Mouse (Mus musculus) midbrain, embryonic 14.5 days (tissue): Measurements from ENCODE around the gene Apba2. TPM values are rescaled to one million over a fixed set of nuclear protein-coding genes. Genes with fewer than 3 reads are reported as not detected.

ENCODE experiments used
- ATAC-seq: fragments of 200-750 bp; cut with Nextera tagmentation; 2 replicates; pipeline ENCODE4 v1.8.0; 2017; ENCODE audit warnings: moderate number of reproducible peaks, moderate library complexity; ENCODE audit not compliant: low FRiP score, low TSS enrichment
- DNase-seq: peaks from one replicate; pipeline ENCODE4 v3.0.0-alpha.2; 2015
- H3K27ac ChIP-seq: fragments of 300-500 bp; sonication (generic); replicated peaks from 2 replicates; pipeline ENCODE4 v1.5.1; 2014; ENCODE audit warnings: mild to moderate bottlenecking, low read depth, low read length, moderate library complexity
- H3K27me3 ChIP-seq: fragments of 300-500 bp; sonication (generic); 2 replicates; pipeline ENCODE4 v1.6.1; 2014; ENCODE audit warnings: low read length, control low read depth, mixed read lengths; ENCODE audit not compliant: control insufficient read depth, insufficient read depth
- H3K36me3 ChIP-seq: fragments of 300-500 bp; sonication (generic); 2 replicates; pipeline ENCODE4 v1.6.1; 2014; ENCODE audit warnings: low read length, control low read depth; ENCODE audit not compliant: control insufficient read depth, insufficient read depth
- H3K4me1 ChIP-seq: fragments of 300-500 bp; sonication (generic); 2 replicates; pipeline ENCODE4 v1.6.1; 2014; ENCODE audit warnings: mild to moderate bottlenecking, antibody characterized with exemption, low read length, control low read depth; ENCODE audit not compliant: control insufficient read depth, insufficient read depth
- H3K4me2 ChIP-seq: fragments of 300-500 bp; sonication (generic); 2 replicates; pipeline ENCODE4 v1.6.1; 2014; ENCODE audit warnings: mild to moderate bottlenecking, low read length, moderate library complexity
- H3K4me3 ChIP-seq: fragments of 300-500 bp; sonication (generic); replicated peaks from 2 replicates; pipeline ENCODE4 v1.5.1; 2014; ENCODE audit warnings: low read depth, low read length
- H3K9ac ChIP-seq: fragments of 300-500 bp; sonication (generic); replicated peaks from 2 replicates; pipeline ENCODE4 v1.6.1; 2014; ENCODE audit warnings: mild to moderate bottlenecking, low read length, moderate library complexity
- H3K9me3 ChIP-seq: fragments of 300-500 bp; sonication (generic); 2 replicates; pipeline ENCODE4 v1.6.1; 2016; ENCODE audit warnings: low read length, control low read depth, mixed read lengths; ENCODE audit not compliant: control insufficient read depth
- WGBS: fragments of 180-500 bp; shearing (Covaris S2); extraction: QIAGEN DNeasy Blood & Tissue Kit; methylation state at CpG from one replicate; pipeline ENCODE4 v1.1.7; 2014; 5-methylcytosine and 5-hydroxymethylcytosine counted together
- polyA plus RNA-seq: library from polyadenylated mRNA; unstranded; fragments of >200 nt; fragmentation: Nextera tagmentation; extraction: Ambion mirVana; gene quantifications from 2 replicates; pipeline ENCODE4 v1.2.1, GENCODE M21; 2014

Gene Apba2
- polyA plus RNA-seq, 1 experiment from 2014 or later, result 184 TPM

DNA sequence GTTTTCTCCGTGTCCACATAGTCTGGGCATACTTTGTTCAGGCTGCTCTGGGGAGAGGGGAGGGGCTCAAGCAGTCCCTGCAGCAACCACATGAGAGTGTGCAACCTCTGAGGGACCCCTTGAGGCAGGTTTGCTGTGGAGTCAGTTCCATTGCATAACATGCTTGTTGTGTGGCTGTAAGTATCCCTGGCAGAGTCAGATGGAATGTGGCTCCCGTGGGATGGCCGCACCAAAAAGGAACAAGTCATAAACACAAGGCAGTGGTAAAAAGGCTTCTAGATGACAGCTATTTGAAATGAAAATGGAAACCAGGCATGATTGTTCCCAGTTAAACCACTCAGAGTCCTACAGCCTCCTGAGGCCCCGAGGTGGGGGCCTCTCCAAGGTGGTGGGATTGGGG lies 69.4 kb downstream of the Apba2 start:
- Histone ChIP-seq H3K4me2 (no peak overlapping the region), H3K9me3 (no peaks in the 10 kb centered on the region), H3K27ac (no peak overlapping the region), H3K27me3 (no peaks in the 10 kb centered on the region), H3K4me1 (peaks cover 8% of the 10 kb centered on the region; the same call in 1 of the 2 replicates), H3K9ac (no peak overlapping the region), H3K4me3 (no peak overlapping the region), H3K36me3 (no peaks in the 10 kb centered on the region)
- ATAC-seq, result no peak
- WGBS, result 90% methylated on average over 4 of the region's 4 CpGs
- DNase-seq, result no peak

DNA sequence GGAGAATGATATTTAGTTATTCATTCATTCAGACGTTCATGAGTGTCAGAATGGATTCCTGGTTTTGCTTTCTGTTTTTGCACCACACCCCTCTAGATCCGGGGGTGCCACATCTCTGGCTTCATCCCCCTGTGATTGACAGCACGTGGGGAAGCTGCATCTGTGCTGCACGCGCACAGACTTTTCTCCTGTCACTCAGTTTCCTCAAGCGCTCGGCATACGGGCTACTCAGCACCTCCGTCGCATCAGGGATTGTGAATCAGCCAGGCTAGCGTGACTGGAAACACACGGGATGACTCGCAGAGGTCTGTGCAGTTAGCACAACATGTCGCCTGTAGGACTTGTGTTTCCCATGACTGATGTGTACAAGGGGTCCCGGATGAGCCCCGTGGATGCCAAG lies 72.6 kb downstream of the Apba2 start:
- Histone ChIP-seq H3K4me3 (no peak overlapping the region), H3K9ac (no peak overlapping the region), H3K4me1 (no peaks in the 10 kb centered on the region), H3K27me3 (no peaks in the 10 kb centered on the region), H3K4me2 (no peak overlapping the region), H3K9me3 (no peaks in the 10 kb centered on the region), H3K27ac (no peak overlapping the region), H3K36me3 (no peaks in the 10 kb centered on the region)
- DNase-seq (no peak), ATAC-seq (no peak)
- 71% methylated on average over 16 of the region's 16 CpGs for WGBS

DNA sequence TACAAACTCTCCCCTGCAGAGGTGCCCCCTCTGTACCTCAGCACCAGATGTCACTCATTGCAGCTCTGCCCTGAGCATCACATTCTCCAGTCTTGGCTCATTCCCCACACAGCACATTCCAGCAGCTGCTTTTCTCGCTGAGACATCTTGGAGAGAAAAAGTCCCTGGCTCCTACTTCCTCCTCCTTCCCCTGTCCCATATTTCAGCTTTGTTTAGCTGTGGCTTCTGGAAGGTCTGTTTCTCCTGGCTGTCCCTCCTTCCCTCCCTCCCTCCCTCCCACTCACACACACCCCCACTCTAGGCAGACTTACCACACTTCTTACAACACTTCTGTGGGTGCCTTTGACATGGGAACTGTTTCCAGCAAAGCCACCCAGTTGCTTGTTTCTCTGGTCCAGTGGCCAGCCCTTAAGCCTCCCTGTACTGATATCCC lies 75.0 kb downstream of the Apba2 start:
- Histone ChIP-seq H3K27me3 (no peaks in the 10 kb centered on the region), H3K4me1 (peaks cover 18% of the 10 kb centered on the region), H3K4me3 (no peak overlapping the region), H3K9ac (no peak overlapping the region), H3K9me3 (no peaks in the 10 kb centered on the region), H3K27ac (no peak overlapping the region), H3K36me3 (no peaks in the 10 kb centered on the region), H3K4me2 (no peak overlapping the region)
- WGBS, result 63% methylated on average over 1 of the region's 1 CpGs
- no peak for DNase-seq
- no peak for ATAC-seq

DNA sequence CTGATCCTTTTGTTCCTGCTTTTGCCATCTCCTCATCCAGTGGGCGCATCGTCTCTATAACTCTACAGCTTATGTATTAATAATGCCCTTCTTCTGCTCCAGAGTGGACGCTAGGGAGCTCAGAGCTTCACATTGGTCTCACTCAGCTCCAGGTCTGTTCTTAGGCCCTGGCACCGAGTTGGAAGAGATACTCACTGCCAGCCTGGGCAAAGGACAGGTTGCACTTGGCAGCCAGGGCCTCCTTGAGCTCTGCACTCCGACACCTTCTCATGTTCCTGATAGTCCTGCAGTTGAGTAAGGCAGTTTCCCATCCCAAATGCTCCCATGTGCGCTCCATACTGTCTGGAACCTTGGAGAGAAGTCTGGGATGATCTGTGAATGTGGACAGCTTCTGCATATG lies 76.7 kb downstream of the Apba2 start:
- 92% methylated on average over 6 of the region's 6 CpGs for WGBS
- Histone ChIP-seq H3K4me1 (peaks cover 26% of the 10 kb centered on the region), H3K36me3 (no peaks in the 10 kb centered on the region), H3K4me2 (no peak overlapping the region), H3K27me3 (no peaks in the 10 kb centered on the region), H3K9ac (no peak overlapping the region), H3K27ac (no peak overlapping the region), H3K9me3 (no peaks in the 10 kb centered on the region), H3K4me3 (no peak overlapping the region)
- no peak for DNase-seq
- no peak for ATAC-seq

DNA sequence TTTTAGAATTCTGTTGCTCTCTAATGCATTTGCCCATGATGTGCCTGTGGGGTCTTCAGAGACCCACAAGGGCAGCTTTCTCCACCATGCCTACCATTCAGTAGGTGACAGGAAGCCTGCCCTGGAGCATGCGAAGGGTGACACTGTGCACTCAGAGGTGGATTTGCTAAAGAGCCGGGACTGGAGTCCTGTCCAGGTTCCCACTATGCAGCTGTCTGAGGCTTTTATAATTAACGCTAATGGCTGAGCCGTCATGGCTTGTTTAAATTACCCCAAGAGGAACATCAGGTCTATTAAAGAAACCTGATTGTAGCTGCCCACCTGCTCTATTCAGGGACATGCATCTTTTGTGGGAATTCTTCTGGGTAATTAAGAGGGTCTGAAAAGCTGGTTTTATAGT lies 78.4 kb downstream of the Apba2 start:
- 30% methylated on average over 4 of the region's 4 CpGs for WGBS
- H3K4me1 ChIP-seq, result peaks cover 26% of the 10 kb centered on the region

DNA sequence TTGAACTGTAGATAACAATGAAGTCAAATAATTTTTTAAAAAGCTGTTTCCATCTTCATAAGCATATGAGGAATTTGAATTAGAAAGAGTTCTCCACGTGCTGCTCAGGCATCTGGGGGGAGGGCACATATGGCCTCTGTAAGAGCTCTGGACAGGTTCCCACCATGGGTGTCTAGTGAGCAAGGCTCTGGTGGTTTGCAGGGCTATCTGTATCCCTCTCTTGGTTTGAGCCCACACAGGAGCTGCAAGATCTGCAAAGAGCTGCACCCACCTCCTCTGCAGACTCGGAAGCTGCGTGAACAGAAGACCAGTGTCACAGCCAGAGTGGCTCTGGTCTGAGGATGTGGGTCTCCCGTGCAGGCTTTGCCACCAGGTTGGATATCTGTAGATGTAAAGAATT lies 78.8 kb downstream of the Apba2 start:
- DNase-seq (peak; percentile 23), ATAC-seq (no peak)
- Histone ChIP-seq H3K27ac (peak overlapping the region; percentile 63; the same call in 1 of the 2 replicates), H3K4me2 (no peak overlapping the region), H3K9me3 (no peaks in the 10 kb centered on the region), H3K27me3 (no peaks in the 10 kb centered on the region), H3K4me1 (peaks cover 26% of the 10 kb centered on the region), H3K9ac (no peak overlapping the region), H3K4me3 (no peak overlapping the region), H3K36me3 (no peaks in the 10 kb centered on the region)
- 60% methylated on average over 4 of the region's 4 CpGs for WGBS

More for the DNA sequence above, 78.4 kb downstream of the Apba2 start:
- 0 out of 2 replicates have a peak overlapping the region, but pooled peaks have one; percentile 26 for H3K9ac ChIP-seq
- H3K4me3 ChIP-seq, result no peak overlapping the region
- H3K27me3 ChIP-seq, result no peaks in the 10 kb centered on the region
- H3K9me3 ChIP-seq, result no peaks in the 10 kb centered on the region
- no peaks in the 10 kb centered on the region for H3K36me3 ChIP-seq
- no peak overlapping the region for H3K4me2 ChIP-seq
- DNase-seq (peak; percentile 45), ATAC-seq (no peak)
- H3K27ac ChIP-seq, result peak overlapping the region; percentile 63

DNA sequence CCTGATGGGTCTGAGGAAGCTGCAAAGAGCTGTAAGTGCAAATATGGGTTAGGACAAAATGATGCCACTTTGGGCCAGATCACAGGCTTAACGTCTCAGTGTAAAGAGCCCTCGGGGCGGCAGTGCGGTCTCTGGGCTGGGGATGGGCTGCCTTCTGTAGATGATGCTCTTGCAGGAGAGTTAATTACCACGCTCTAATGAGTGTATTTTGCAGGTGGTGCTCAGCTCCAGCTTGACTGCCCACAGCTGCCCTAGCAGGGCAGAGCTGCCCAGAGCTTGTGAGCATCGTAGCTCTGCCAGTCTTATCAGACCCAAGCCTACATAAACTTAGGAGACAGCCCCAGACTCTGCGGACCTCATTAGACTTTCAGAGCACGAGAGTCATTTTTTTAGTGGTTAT lies 80.9 kb downstream of the Apba2 start:
- WGBS, result 52% methylated on average over 8 of the region's 8 CpGs
- Histone ChIP-seq H3K27me3 (no peaks in the 10 kb centered on the region), H3K4me3 (no peak overlapping the region), H3K4me2 (no peak overlapping the region), H3K36me3 (no peaks in the 10 kb centered on the region), H3K27ac (no peak overlapping the region), H3K4me1 (peaks cover 26% of the 10 kb centered on the region), H3K9me3 (no peaks in the 10 kb centered on the region), H3K9ac (no peak overlapping the region)
- peak; percentile 31 for DNase-seq
- ATAC-seq, result no peak

DNA sequence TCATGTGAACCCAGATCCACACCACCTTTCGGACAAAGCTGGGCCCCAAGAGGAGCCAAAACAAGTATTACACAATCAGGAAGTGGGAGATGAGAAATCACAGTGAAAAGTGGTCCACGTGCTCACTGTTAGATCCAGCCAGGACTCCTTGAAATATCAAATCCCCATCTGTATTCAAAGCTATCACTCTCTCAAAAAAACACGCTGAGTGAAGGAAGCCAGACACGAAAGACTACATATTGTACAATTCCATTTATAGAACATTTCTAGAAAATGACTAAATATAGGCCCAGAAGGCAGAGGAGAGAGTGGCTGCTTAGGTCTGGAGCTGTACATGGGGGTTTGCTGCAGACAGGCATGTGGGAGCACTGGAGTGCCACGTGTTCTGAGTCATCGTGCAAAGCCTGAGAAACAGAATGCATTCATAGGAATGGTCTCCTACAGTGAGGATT lies 82.2 kb downstream of the Apba2 start:
- no peak overlapping the region for H3K27ac ChIP-seq
- no peak overlapping the region for H3K9ac ChIP-seq
- no peak for DNase-seq
- no peak for ATAC-seq
- H3K4me1 ChIP-seq, result peaks cover 28% of the 10 kb centered on the region
- H3K36me3 ChIP-seq, result no peaks in the 10 kb centered on the region
- no peak overlapping the region for H3K4me3 ChIP-seq
- H3K9me3 ChIP-seq, result no peaks in the 10 kb centered on the region
- no peaks in the 10 kb centered on the region for H3K27me3 ChIP-seq
- WGBS, result 94% methylated on average over 6 of the region's 6 CpGs
- no peak overlapping the region for H3K4me2 ChIP-seq

DNA sequence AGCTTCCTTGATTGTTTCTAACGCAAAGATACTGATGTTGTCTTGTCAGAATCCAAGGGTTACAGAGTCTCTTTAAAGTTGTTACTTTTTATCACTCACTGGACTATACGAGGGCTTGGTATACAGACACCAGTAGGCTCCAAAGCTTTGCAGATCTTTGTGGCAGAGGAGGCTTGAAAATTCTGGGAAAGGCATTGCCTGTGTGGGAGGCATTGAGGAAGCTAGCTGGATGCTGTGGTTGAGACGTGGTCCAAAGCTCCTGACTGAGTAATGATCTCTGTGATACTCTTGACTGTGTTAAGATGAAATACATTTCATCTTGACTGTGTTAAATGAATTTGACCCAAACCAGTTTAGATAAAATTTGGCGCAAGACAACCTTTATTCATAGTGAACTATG lies 84.6 kb downstream of the Apba2 start:
- H3K9ac ChIP-seq, result no peak overlapping the region
- H3K36me3 ChIP-seq, result no peaks in the 10 kb centered on the region
- H3K9me3 ChIP-seq, result no peaks in the 10 kb centered on the region
- DNase-seq, result no peak
- peaks cover 11% of the 10 kb centered on the region; the same call in 1 of the 2 replicates for H3K4me1 ChIP-seq
- WGBS, result 89% methylated on average over 4 of the region's 4 CpGs
- no peak overlapping the region for H3K4me3 ChIP-seq
- no peak overlapping the region for H3K27ac ChIP-seq
- no peak for ATAC-seq
- no peaks in the 10 kb centered on the region for H3K27me3 ChIP-seq
- no peak overlapping the region for H3K4me2 ChIP-seq
